Mouse (Mus musculus) spleen, adult 10 weeks (tissue): Measurements from ENCODE around the gene Nat14. TPM values are rescaled to one million over a fixed set of nuclear protein-coding genes. Genes with fewer than 3 reads are reported as not detected.

Experiments
- polyA plus RNA-seq: library from polyadenylated mRNA; stranded (reverse); fragments of 350-450 nt; fragmentation: Illumina TruSeq; extraction: RNeasy Lipid Tissue Mini Kit (QIAGEN cat#74804); gene quantifications from one replicate; pipeline ENCODE4 v1.2.3, GENCODE M21; 2015; ENCODE audit warnings: low replicate concordance; ENCODE audit not compliant: insufficient read depth

The Nat14 gene
- polyA plus RNA-seq = 2.1 TPM

DNA sequence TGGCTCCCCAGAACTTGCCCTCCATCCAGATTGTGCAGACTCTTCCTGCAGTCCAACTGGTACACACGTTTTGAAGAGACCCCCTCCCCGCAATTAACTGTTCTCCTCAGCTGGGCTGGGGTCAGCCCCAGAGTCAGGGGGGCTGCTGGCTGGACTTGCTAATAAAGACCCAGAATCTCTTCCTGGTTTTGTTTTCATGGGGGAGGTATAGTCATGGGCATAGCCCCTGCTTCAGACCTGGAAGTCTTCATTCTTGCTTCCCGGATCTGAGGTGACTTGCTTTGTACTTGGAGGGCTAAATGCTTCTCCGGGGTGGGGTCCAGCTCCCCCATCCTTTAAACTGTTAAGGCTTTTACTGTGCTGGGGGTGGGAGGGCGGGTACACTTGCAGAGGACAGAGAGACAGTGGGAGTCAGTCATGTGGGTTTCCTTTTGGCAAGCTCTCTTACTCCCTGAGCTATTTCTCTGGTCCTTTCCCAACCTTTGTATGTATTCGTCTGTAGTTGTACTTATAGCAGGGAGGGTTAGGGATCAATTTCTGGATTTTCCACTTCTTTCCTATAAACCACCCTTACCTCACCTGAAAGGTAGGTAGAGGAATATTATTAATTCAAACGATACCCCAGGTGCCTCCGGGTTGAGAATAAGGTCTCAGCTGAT, at the start of gene Nat14:
Gene Nat14, plus strand, starts transcription at position 205 of the 659 bp plus-strand sequence.

DNA sequence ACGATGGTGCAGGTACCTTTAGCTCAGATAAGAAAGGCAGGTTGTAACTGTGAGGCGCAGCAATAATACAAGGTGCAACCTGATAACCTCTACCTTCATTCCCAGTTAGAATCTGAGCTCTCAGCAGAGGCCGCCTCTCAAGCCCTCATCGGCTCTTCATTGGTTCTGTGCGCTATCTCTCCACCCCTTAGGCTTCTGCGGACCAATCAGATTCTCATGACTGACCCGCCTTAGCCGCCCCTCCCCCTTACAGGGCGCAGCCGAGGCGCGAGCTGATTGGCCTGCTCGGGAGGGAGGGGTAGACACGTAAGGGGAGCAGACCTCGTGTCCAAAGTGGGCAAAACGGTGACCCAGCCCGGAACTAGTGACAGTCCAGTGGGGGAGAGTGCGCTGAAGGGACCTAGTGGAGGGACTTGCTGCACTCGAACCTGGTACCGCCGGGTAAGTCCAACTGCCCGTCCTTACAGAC, 45.0 kb upstream of the Nat14 start, which contains the start of gene Isoc2a:
Gene Isoc2a, plus strand, starts transcription at position 401 of the 469 bp plus-strand sequence.

DNA sequence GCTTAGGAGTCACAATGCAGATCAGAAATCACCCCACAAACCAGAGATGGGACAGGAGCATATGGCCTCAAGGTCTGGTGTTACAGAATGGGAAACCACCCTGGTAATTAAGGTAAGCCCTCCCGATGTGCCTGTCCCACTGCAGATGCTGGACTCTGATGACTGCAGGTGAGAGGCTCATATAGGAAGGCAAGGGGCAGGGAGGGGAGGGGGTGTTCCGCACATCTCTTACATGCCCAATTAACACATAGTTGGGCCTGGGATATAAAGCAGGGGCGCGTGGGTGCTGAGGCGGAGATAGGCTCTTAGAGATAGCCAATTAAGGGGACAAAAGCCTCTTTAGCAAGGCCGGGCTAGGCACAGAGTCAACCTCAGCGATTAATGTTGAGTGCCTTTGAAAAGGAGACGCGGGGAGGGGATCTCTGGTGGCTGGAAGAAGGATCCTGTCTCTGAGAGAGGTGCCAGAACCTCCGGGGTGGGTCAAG, 15.3 kb upstream of the Nat14 start, which contains the start of gene Gm36210:
Gene Gm36210, minus strand, starts transcription at position 51 of the 485 bp plus-strand sequence.

GRCm38 (mm10) chr7:4915007-4915665, 6.7 kb upstream of the Nat14 start, which contains the start of gene Zfp628:
Gene Zfp628, plus strand, starts transcription at chr7:4915217.

GRCm38 (mm10) chr7:4925441-4926381, 3.9 kb downstream of the Nat14 start, which contains the start of gene Ssc5d:
Gene Ssc5d, plus strand, starts transcription at chr7:4925785.

GRCm38 (mm10) chr7:4964272-4964671, 42.4 kb downstream of the Nat14 start, which contains the start of gene Sbk2:
Gene Sbk2, minus strand, starts transcription at chr7:4964406.

DNA sequence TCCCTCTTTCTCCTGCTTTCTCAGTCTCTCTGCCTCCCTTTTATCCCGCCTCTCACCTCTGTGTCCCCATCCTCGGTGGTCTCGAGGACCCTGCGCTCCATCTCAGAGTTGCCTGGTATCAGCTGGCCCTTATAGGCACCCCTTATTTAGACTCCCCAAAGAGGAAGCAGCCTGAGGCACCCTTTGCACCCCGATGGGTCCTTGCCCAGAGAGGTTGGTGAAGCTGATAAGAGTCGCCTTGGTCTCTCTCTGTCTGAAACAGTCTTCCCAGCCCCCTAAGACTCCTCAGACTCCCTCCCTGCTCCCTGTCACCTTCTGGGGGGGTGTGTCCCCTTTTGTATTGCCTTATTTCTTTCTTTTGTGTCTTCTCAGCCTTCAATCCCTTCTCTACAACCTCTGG, 49.2 kb downstream of the Nat14 start, which contains the start of gene Sbk3:
Gene Sbk3, minus strand, starts transcription at position 101 of the 400 bp plus-strand sequence.

Other genes with a start within 250 kb of the Nat14 start
- gene Hspbp1, start 237.0 kb upstream of the Nat14 start, polyA plus RNA-seq = 4.8 TPM
- gene Brsk1, start 231.4 kb upstream of the Nat14 start, polyA plus RNA-seq = 0.57 TPM
- 8.1 TPM for gene Tmem150b, start 196.8 kb upstream of the Nat14 start, polyA plus RNA-seq
- gene Kmt5c, start 181.9 kb upstream of the Nat14 start, polyA plus RNA-seq = 30.4 TPM
- gene Cox6b2, start 168.9 kb upstream of the Nat14 start, polyA plus RNA-seq = 5.1 TPM
- not detected for gene Fam71e2, start 150.7 kb upstream of the Nat14 start, polyA plus RNA-seq
- 0.11 TPM for gene Il11, start 139.2 kb upstream of the Nat14 start, polyA plus RNA-seq
- gene Tmem190, start 139.1 kb upstream of the Nat14 start, polyA plus RNA-seq = not detected
- gene Tmem238, start 132.4 kb upstream of the Nat14 start, polyA plus RNA-seq = 1.6 TPM
- gene Rpl28, start 129.2 kb upstream of the Nat14 start, polyA plus RNA-seq = 457 TPM
- gene Ube2s, start 109.4 kb upstream of the Nat14 start, polyA plus RNA-seq = 78.0 TPM
- 0.07 TPM for gene Shisa7, start 77.3 kb upstream of the Nat14 start, polyA plus RNA-seq
- 9.3 TPM for gene Isoc2b, start 51.8 kb upstream of the Nat14 start, polyA plus RNA-seq
- gene Isoc2a, start 44.9 kb upstream of the Nat14 start, polyA plus RNA-seq = 4.7 TPM
- not detected for gene Gm36210, start 15.5 kb upstream of the Nat14 start, polyA plus RNA-seq
- 1.1 TPM for gene Zfp628, start 6.8 kb upstream of the Nat14 start, polyA plus RNA-seq
- 1.2 TPM for gene Ssc5d, start 3.8 kb downstream of the Nat14 start, polyA plus RNA-seq
- gene Sbk2, start 42.4 kb downstream of the Nat14 start, polyA plus RNA-seq = 0.76 TPM
- not detected for gene Sbk3, start 49.1 kb downstream of the Nat14 start, polyA plus RNA-seq
- 38.0 TPM for gene Zfp579, start 74.1 kb downstream of the Nat14 start, polyA plus RNA-seq
- gene Zfp524, start 92.4 kb downstream of the Nat14 start, polyA plus RNA-seq = 1.5 TPM
- gene Fiz1, start 92.7 kb downstream of the Nat14 start, polyA plus RNA-seq = 22.3 TPM
- gene Gm44973, start 93.5 kb downstream of the Nat14 start, polyA plus RNA-seq = 0.32 TPM
- gene Zfp865, start 98.3 kb downstream of the Nat14 start, polyA plus RNA-seq = 25.1 TPM
- gene Ccdc106, start 98.5 kb downstream of the Nat14 start, polyA plus RNA-seq = not detected
- gene 4632433K11Rik, start 112.1 kb downstream of the Nat14 start, polyA plus RNA-seq = 3.0 TPM
- gene Zfp784, start 116.4 kb downstream of the Nat14 start, polyA plus RNA-seq = 4.7 TPM
- gene Zfp580, start 129.5 kb downstream of the Nat14 start, polyA plus RNA-seq = 2.7 TPM
- 149 TPM for gene U2af2, start 140.1 kb downstream of the Nat14 start, polyA plus RNA-seq
- gene Epn1, start 158.2 kb downstream of the Nat14 start, polyA plus RNA-seq = 42.4 TPM
- not detected for gene Rfpl4, start 194.9 kb downstream of the Nat14 start, polyA plus RNA-seq
- 1.2 TPM for gene Rasl2-9, start 203.9 kb downstream of the Nat14 start, polyA plus RNA-seq
- gene Vmn1r55, start 227.6 kb downstream of the Nat14 start, polyA plus RNA-seq = not detected